Mouse (Mus musculus): Measurements from ENCODE around the gene 2210016L21Rik. TPM values are rescaled to one million over a fixed set of nuclear protein-coding genes. Genes with fewer than 3 reads are reported as not detected.
A peak's percentile ranks its signal among the peaks of the same experiment; 100 is the strongest.
"Not testable (repeated sequence)": the region's sequence is repeated elsewhere in the genome, so short reads cannot be mapped to it uniquely, and the experiment has no call there.

2210016L21Rik gene
- polyA plus RNA-seq, 1 experiment from 2014 or later: 41.4 TPM

GRCm38 (mm10) chr5:114933206-114933605, 8.8 kb upstream of the 2210016L21Rik start:
- Histone ChIP-seq H3K27ac (ENCODE audit: low read length) (no peak overlapping the region), H3K9ac (replicated peaks; ENCODE audit: low read depth) (no peak overlapping the region), H3K36me3 (ENCODE audit: insufficient read depth, low read length) (no peaks in the 10 kb centered on the region), H3K4me1 (ENCODE audit: insufficient read depth, low read depth, low read length) (no peaks in the 10 kb centered on the region), H3K4me3 (ENCODE audit: low read depth, low read length) (no peak overlapping the region), H3K9me3 (ENCODE audit: low read length) (no peaks in the 10 kb centered on the region), H3K27me3 (replicated peaks; ENCODE audit: insufficient read depth, low read length) (no peaks in the 10 kb centered on the region), H3K4me2 (replicated peaks; ENCODE audit: low read depth, low read length) (no peak overlapping the region)
- WGBS: 79% methylated on average over 8 of the region's 8 CpGs
- no peak for TF ChIP-seq CTCF (IDR thresholded peaks at IDR 0.05)
- TF ChIP-seq EP300 (IDR thresholded peaks at IDR 0.05): no peak
- no peak for DNase-seq (ENCODE audit: low spot score)
- ATAC-seq: no peak

GRCm38 (mm10) chr5:114935838-114936237, 6.1 kb upstream of the 2210016L21Rik start:
- Histone ChIP-seq H3K36me3 (ENCODE audit: insufficient read depth, low read length) (no peaks in the 10 kb centered on the region), H3K27me3 (replicated peaks; ENCODE audit: insufficient read depth, low read length) (no peaks in the 10 kb centered on the region), H3K4me3 (ENCODE audit: low read depth, low read length) (no peak overlapping the region), H3K4me1 (ENCODE audit: insufficient read depth, low read depth, low read length) (no peaks in the 10 kb centered on the region), H3K9me3 (ENCODE audit: low read length) (no peaks in the 10 kb centered on the region), H3K4me2 (replicated peaks; ENCODE audit: low read depth, low read length) (no peak overlapping the region), H3K9ac (replicated peaks; ENCODE audit: low read depth) (no peak overlapping the region), H3K27ac (ENCODE audit: low read length) (no peak overlapping the region)
- TF ChIP-seq CTCF (IDR thresholded peaks at IDR 0.05) (no peak), EP300 (IDR thresholded peaks at IDR 0.05) (no peak)
- WGBS: 18% methylated on average over 3 of the region's 3 CpGs
- DNase-seq (ENCODE audit: low spot score) (no peak), ATAC-seq (no peak)

GRCm38 (mm10) chr5:114941138-114941537, 820 bp upstream of the 2210016L21Rik start:
- ATAC-seq; H3K4me2 ChIP-seq (replicated peaks; ENCODE audit: low read depth, low read length); H3K4me3 ChIP-seq (ENCODE audit: low read depth, low read length): not testable (repeated sequence)

GRCm38 (mm10) chr5:114942766-114943130, 790 bp downstream of the 2210016L21Rik start:
- 32% methylated on average over 4 of the region's 4 CpGs for WGBS
- TF ChIP-seq CTCF (IDR thresholded peaks at IDR 0.05) (no peak), EP300 (IDR thresholded peaks at IDR 0.05) (no peak)
- Histone ChIP-seq H3K9me3 (ENCODE audit: low read length) (no peaks in the 10 kb centered on the region), H3K36me3 (ENCODE audit: insufficient read depth, low read length) (peaks cover 15% of the 10 kb centered on the region; the same call in 1 of the 2 replicates), H3K4me2 (replicated peaks; ENCODE audit: low read depth, low read length) (peak overlapping the region; percentile 91), H3K9ac (replicated peaks; ENCODE audit: low read depth) (peak overlapping the region; percentile 76), H3K27me3 (replicated peaks; ENCODE audit: insufficient read depth, low read length) (no peaks in the 10 kb centered on the region), H3K27ac (ENCODE audit: low read length) (no peak overlapping the region), H3K4me1 (ENCODE audit: insufficient read depth, low read depth, low read length) (peaks cover 3% of the 10 kb centered on the region; the same call in 1 of the 2 replicates), H3K4me3 (ENCODE audit: low read depth, low read length) (peak overlapping the region; percentile 76)
- no peak for ATAC-seq
- DNase-seq (ENCODE audit: low spot score): no peak

More at GRCm38 (mm10) chr5:114941138-114941537, 820 bp upstream of the 2210016L21Rik start:
- peak; percentile 32 for TF ChIP-seq CTCF (IDR thresholded peaks at IDR 0.05)
- not testable (repeated sequence) for H3K9me3 ChIP-seq (ENCODE audit: low read length); H3K27ac ChIP-seq (ENCODE audit: low read length); H3K9ac ChIP-seq (replicated peaks; ENCODE audit: low read depth); H3K27me3 ChIP-seq (replicated peaks; ENCODE audit: insufficient read depth, low read length); DNase-seq (ENCODE audit: low spot score); H3K36me3 ChIP-seq (ENCODE audit: insufficient read depth, low read length); H3K4me1 ChIP-seq (ENCODE audit: insufficient read depth, low read depth, low read length)
- 42% methylated on average over 3 of the region's 3 CpGs for WGBS

- Histone ChIP-seq H3K4me1 (ENCODE audit: insufficient read depth, low read depth, low read length) (peaks cover 3% of the 10 kb centered on the region; the same call in 1 of the 2 replicates), H3K27me3 (replicated peaks; ENCODE audit: insufficient read depth, low read length) (no peaks in the 10 kb centered on the region)
- no peak for ATAC-seq
Observed at GRCm38 (mm10) chr5:114945072-114945471, 3.1 kb downstream of the 2210016L21Rik start.

GRCm38 (mm10) chr5:114948891-114949290, 6.9 kb downstream of the 2210016L21Rik start:
- no peaks in the 10 kb centered on the region for H3K4me1 ChIP-seq (ENCODE audit: insufficient read depth, low read depth, low read length)
- 14% methylated on average over 6 of the region's 6 CpGs for WGBS
- H3K9me3 ChIP-seq (ENCODE audit: low read length): no peaks in the 10 kb centered on the region
- DNase-seq (ENCODE audit: low spot score): peak; percentile 60
- H3K4me2 ChIP-seq (replicated peaks; ENCODE audit: low read depth, low read length): no peak overlapping the region
- H3K27me3 ChIP-seq (replicated peaks; ENCODE audit: insufficient read depth, low read length): no peaks in the 10 kb centered on the region
- no peak overlapping the region for H3K27ac ChIP-seq (ENCODE audit: low read length)
- TF ChIP-seq CTCF (IDR thresholded peaks at IDR 0.05): no peak
- TF ChIP-seq EP300 (IDR thresholded peaks at IDR 0.05): no peak
- H3K9ac ChIP-seq (replicated peaks; ENCODE audit: low read depth): no peak overlapping the region
- H3K4me3 ChIP-seq (ENCODE audit: low read depth, low read length): no peak overlapping the region
- H3K36me3 ChIP-seq (ENCODE audit: insufficient read depth, low read length): peaks cover 15% of the 10 kb centered on the region; the same call in 1 of the 2 replicates
- peak; percentile 63 for ATAC-seq

More at GRCm38 (mm10) chr5:114945072-114945471, 3.1 kb downstream of the 2210016L21Rik start:
- no peaks in the 10 kb centered on the region for H3K9me3 ChIP-seq (ENCODE audit: low read length)
- no peak for TF ChIP-seq EP300 (IDR thresholded peaks at IDR 0.05)
- TF ChIP-seq CTCF (IDR thresholded peaks at IDR 0.05): no peak
- DNase-seq (ENCODE audit: low spot score): no peak
- no peak overlapping the region for H3K27ac ChIP-seq (ENCODE audit: low read length)
- 97% methylated on average over 10 of the region's 10 CpGs for WGBS
- H3K4me2 ChIP-seq (replicated peaks; ENCODE audit: low read depth, low read length): no peak overlapping the region
- no peak overlapping the region for H3K4me3 ChIP-seq (ENCODE audit: low read depth, low read length)
- peaks cover 15% of the 10 kb centered on the region; the same call in 1 of the 2 replicates for H3K36me3 ChIP-seq (ENCODE audit: insufficient read depth, low read length)
- no peak overlapping the region for H3K9ac ChIP-seq (replicated peaks; ENCODE audit: low read depth)

- Histone ChIP-seq H3K27ac (ENCODE audit: low read length) (no peak overlapping the region), H3K4me2 (replicated peaks; ENCODE audit: low read depth, low read length) (no peak overlapping the region), H3K9me3 (ENCODE audit: low read length) (no peaks in the 10 kb centered on the region), H3K27me3 (replicated peaks; ENCODE audit: insufficient read depth, low read length) (no peaks in the 10 kb centered on the region), H3K9ac (replicated peaks; ENCODE audit: low read depth) (no peak overlapping the region), H3K4me3 (ENCODE audit: low read depth, low read length) (no peak overlapping the region), H3K36me3 (ENCODE audit: insufficient read depth, low read length) (peaks cover 15% of the 10 kb centered on the region; the same call in 1 of the 2 replicates), H3K4me1 (ENCODE audit: insufficient read depth, low read depth, low read length) (no peaks in the 10 kb centered on the region)
- ATAC-seq (0 out of 2 replicates have a peak, but pooled peaks have one; percentile 2), DNase-seq (ENCODE audit: low spot score) (no peak)
- WGBS: 51% methylated on average over 5 of the region's 5 CpGs
- TF ChIP-seq CTCF (IDR thresholded peaks at IDR 0.05) (no peak), EP300 (IDR thresholded peaks at IDR 0.05) (no peak)
Observed at GRCm38 (mm10) chr5:114949316-114949715, 7.4 kb downstream of the 2210016L21Rik start.
